Mouse (Mus musculus) frontal cortex, postnatal 10 days (tissue): ENCODE data around the gene Gm27021.

ENCODE experiments used
- DNase-seq, 2 experiments: peaks; one replicate each; pipeline ENCODE4 v3.0.0; 2022; ENCODE audit warnings: low spot score in 2 of 2, mixed read lengths in 1 of 2

The Gm27021 gene

DNA sequence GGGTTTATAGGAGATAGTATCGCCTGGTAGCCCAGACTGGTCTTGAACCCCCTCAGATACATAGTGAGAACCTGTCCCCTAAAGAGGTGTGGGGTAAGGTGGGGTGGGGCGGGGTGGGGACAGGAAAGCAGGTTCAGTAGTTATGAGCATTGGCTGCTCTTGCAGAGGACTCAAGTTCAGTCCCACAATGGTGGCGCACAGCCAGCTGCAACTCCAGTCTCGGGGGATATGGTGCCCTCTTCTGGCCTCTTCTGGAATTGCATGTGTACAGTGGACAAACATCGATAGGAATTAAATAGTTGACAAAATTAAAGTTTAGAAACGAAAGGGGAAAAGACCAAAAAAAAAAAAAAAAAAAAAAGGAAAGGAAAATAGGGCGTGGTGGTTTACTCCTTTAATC, 68.4 kb downstream of the Gm27021 start:
- peak in 1 of 2 experiments; percentile 73 for DNase-seq

DNA sequence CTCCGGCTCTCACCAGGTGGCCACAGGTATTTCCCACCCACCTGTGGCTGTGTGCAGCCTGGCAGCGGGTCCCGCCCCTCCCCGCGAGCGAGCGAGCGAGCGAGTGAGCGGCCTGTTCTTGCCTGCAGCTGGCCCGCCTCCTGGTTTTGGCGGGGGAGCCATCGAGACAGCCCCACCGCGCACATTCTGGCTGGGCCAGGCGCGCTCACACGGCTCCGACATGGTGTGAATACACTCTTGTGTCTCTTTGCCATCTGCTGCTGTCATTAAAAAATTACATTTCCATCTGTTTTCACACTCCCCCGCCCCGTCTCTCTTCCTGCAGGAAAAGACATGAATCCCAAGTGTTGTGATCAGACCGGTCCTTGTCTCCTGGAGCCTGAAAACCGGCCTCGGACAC, 69.3 kb downstream of the Gm27021 start:
- peak; percentile 75 to 84 for DNase-seq

DNA sequence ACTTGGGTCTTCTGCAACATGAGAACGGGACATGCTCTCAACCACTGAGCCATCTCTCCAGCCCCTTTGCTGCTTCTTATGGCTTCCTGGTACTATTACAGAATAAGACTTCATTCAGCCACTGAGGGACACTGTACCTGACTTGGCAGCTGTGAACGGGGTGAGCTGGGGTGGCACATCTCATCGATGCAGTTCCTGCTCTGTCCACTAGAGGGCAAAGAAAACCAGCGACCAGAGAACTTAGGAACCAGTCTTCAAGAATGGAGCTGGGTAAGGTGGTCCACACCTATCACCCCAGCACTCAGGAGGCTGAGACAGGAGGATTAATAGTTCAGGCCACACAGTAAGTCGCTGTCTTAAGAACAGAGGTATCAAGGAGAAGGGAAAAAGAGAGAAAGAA, 71.9 kb downstream of the Gm27021 start:
- no peak for DNase-seq

DNA sequence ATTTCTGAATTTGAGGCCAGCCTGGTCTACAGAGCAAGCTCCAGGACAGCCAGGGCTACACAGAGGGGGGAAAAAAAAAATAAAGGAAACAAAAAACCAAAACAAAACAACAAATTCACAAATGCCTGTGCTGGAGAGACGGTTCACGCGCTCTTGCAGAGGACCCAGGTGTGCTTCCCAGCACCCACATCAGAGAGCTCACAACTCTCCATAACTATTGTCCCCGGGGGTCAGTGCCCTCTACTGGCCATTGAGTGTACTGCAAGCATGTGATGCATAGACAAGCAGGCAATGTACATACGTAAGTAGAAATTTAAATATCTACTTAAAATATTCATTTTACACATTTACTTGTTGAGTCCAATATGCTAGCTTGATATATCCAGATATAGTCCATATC, 73.3 kb downstream of the Gm27021 start:
- DNase-seq: no peak

DNA sequence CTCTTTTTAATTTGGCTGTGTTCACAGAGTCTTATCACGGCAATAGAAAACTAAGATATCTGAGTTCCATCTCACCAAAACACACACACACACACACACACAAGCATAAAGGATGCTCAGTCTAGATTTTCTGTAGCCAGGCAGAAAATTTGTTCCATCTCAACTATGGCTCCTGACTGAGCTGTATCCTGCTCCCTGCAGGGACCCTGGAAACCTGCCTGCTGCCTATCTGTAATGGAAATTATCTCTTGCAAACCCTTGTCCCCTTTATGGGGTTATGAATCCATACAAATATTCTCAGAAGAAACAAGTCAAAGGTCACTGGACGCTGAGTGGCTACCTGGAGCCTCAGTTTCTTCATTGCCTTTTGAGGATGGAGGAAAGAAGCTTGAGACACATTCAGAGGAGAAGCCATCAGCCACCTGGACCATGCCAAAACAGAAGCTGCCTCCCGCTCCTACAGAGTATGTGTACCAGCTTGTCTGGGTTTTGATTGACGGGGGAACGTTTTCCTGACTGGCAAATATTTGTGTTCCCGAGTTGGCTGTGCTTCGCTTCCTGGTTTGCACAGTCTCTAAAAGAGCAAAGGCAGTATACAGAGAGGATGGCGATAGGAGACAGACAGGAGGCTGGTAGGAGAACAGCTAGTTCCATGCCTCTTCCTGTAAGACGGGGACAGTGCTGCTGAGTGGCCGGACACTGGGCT, 76.1 kb downstream of the Gm27021 start:
- no peak for DNase-seq

- DNase-seq: no peak
Measured at GRCm38 (mm10) chr8:120589921-120590320, 78.0 kb downstream of the Gm27021 start.

DNA sequence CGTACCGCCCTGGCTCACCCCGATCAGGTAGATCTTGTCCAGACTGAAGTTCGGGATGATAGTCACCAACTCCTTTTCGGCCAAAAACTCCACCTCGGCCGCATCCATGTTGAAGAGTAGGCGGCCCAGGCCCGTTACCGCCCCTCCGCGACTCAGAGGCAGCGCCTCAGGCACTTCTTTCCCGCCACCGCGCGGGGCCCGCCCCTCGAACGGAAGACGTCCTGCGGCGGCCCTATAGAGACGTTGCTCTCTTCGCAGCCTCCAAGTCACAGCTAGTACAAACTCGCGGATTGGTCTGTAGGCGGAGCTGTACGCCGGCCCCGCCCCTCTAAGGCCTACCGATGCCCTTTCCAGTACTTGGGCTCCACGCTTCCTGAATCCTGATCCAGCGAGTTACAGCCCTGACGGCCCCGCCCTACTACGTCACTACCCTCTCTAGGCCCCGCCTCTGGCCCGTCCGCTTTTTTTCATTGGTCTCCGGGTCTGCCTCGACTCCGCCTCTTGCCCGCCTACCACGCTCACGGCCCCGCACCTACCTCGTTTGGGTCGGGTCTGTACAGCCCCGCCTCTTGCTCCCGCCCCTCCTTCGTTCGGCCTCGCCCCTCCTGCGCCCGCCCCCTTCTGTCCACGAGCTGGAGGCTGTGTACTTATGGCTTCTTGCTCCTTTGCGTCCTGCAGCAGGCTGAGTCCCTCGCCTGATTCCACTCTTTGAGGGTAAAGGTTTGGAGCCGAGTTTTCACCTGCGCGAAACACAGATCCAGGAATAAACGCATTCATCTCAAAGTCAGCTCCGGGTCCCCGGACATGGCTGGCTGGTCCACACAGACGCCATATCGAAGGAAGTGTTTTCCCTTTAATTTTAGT, 78.7 kb downstream of the Gm27021 start, which contains the start of gene Gins2:
Gene Gins2 (minus strand): TSS at position 397 of the 864 bp plus-strand sequence.
- peak; percentile 99 for DNase-seq

- no peak for DNase-seq
Measured at GRCm38 (mm10) chr8:120585521-120585920, 82.4 kb downstream of the Gm27021 start.

DNA sequence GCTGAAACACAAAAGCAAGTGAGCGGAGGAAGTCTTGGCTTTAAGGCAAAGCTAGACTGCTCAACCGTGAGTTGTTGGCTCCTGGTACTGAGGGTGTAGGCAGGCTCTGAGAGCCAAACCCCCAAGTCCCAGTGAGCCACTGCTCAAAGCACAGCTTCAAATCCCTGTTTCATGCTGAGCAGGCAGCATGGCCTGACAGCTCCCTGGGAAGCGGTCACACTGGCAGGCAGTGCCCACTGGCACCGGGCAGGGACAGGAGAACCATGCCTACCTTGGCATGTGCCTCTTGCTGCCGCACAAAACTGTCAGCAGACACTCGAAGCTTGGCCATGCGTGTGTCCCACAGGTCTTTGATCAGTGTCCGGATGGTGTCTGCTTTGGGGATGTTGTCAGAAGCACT, 86.1 kb downstream of the Gm27021 start:
- no peak for DNase-seq

DNA sequence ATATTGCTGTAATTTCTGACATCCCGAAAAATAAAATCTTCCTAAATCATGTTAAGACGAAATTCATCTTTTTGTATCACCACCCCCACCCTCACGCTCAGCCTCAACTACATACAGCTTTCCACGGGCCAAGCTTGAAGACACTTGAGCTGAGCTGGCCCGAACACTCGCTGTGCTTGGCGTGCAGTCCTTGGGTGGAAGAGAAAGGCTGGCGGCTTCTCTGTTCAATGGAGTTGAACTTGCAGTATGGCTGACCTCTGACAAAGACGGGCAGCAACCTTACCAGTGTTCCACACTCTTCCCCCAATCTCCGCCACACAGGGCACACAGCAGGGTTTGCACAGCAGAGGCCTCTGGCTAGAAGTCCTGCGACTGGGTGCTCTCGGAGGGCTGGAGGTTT, 86.5 kb downstream of the Gm27021 start:
- no peak for DNase-seq

DNA sequence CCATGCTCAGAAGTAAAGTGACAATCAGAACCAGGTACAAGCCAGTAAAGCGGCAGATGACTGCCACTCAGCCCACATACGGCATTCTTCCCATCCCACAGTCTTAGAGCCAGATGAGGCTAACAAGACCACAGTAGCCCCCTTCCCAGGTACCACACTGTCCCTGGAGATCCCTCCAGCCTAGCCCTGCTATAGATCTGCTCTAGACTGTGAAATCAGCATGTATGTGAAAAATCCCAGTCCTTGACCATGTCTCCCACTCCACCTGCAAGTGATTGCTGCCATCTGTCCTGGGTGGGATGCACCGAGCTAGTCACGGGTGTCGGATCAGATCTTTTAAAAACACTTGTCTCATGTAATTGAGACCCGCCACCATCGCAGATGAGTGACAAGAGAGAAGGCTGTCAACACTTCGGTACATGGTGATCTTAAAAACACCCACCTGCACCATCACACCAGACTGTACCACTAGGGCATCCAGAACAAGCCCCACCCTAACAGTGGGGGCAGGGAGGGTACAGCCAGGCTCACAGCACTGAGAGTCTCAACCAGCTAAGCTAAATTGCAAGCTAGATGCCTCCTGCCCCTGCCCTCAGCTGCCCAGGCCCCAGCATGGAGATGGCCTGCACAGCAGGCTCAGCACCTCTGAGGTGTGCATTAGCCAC, 87.4 kb downstream of the Gm27021 start:
- DNase-seq: no peak

DNA sequence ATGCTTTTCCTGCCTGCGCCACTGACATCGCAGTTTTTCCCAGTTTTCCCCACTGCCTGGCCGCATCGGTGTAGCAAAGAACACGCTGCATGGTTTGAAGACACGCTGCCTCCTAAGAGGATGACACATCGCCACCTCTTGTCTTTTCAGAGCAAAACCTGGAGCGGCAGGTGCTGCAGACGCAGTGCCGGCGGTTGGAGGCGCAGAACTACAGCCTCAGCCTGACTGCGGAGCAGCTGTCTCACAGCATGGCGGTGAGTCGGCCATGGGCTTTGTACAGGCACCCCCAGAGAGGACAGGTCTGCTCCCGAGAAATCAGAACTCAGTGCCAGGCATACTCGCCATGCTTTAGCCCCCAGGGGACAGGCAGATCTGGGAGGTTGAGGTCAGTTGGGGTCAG, 90.1 kb downstream of the Gm27021 start:
- DNase-seq: no peak

GRCm38 (mm10) chr8:120575801-120576200, 92.1 kb downstream of the Gm27021 start:
- DNase-seq: no peak

GRCm38 (mm10) chr8:120574941-120575340, 92.9 kb downstream of the Gm27021 start:
- no peak for DNase-seq

DNA sequence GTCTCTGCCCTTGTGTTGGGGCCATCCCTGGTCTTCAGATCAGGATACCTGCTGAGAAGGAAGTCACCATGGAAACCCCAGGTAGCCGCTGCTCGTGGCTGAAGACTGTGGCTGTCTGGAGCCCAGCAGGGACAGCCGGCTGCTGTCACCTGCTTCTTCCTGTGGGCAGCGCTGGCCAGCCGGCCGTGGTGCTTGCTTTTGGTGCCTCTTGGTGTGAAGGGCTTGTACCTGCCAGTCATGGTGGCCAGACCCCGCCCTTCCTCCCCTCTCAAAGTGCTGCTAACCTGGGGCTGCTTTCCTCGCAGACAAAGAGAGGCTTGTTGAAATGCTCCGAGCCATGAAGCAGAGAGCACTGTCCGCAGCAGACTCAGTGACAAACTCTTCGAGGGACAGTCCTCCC, 94.0 kb downstream of the Gm27021 start:
- DNase-seq: no peak

- DNase-seq: no peak
Measured at GRCm38 (mm10) chr8:120572534-120572933, 95.3 kb downstream of the Gm27021 start.

DNA sequence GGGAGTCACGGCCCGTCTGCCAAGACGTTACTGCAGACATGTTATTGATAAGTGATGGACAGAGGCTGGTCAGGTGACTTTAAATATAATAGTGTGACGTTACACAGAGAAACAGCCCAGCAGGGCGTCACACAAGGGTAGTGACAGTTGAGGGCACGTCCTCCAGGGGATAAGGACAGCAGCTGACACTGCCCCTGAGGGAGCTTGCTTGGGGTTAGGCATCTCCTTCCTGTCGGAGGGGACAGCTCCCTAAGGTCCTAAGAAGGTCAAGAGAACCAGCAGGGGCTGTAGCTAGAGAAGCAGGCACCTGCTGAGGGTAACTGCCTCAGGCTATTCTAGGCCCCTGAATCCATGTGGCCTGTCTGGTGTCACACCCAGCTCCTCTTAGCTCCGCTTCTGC, 96.3 kb downstream of the Gm27021 start:
- DNase-seq: no peak

DNA sequence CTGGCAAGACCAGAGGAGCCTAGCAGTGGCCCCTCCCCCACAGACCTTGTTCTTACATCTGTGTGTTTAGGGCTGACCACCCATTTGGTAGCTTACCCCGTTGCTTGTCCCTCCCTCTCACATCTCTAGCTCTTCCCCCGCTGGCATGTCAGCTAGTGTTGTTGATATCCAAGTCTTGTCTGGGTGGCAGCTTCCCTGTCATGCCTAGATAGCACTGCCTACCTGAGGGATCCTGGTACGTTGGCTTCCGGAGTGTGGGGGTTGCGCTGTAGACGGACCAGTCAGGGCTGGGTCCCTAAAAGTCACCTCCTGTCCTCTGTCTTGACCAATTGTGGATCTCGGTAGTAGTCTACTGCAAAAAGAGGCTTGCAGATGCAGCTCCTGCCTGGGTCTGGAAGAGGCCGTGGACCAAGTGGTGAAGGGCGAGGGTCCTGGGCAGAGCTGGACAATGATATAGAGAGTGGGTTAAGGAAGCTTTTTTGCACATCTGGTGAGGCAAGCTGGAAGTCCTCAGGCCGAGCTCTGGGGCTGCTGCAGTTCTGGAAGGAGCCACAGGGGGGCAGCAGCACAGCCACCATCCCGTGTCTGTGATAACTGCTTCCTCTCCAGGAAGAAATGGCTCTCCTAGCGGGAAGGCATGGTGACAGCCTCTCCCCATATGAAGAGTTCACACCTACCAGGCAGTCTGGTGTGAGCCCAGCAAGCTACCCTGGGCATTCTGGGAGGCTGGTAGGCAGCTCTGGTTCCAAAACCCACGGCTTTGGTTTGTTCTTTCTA, 97.8 kb downstream of the Gm27021 start:
- DNase-seq: peak in 1 of 2 experiments; percentile 75

GRCm38 (mm10) chr8:120569123-120569522, 98.8 kb downstream of the Gm27021 start:
- DNase-seq: no peak

DNA sequence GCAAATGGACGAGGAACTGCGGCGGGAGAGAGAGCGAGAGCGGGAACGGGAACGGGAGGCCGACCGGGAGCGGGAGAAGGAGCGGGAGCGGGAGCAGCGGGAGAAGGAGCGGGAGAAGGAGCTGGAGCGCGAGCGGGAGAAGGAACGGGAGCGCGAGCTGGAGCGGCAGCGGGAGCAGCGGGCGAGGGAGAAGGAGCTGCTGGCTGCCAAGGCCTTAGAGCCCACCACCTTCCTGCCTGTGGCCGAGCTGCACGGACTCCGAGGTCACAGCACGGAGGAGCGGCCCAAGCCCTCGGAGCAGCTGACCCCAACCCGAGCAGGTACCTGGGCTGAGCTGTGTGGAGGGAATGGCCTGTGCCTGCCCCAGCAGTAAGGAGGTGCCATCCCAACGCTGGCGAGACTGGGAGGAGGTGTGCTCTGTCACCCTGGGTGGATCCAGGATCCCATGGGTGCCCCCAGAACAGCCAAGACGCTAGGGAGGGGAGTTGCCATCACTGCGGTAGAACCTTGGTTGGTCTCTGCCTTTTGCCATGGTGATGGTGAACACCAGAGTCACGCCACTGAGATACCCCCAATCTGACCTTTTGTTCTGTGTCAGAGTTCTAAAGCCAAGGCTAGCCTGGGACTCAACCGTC, 99.6 kb downstream of the Gm27021 start:
- no peak for DNase-seq

- DNase-seq: no peak
Measured at GRCm38 (mm10) chr8:120567731-120568130, 100.1 kb downstream of the Gm27021 start.
